Mouse (Mus musculus) lung, adult 10 weeks (tissue): Measurements from ENCODE around the gene Rnasel. TPM values are rescaled to one million over a fixed set of nuclear protein-coding genes. Genes with fewer than 3 reads are reported as not detected.

ENCODE experiments used
- polyA plus RNA-seq: library from polyadenylated mRNA; stranded (reverse); fragments of 350-450 nt; fragmentation: Illumina TruSeq; extraction: RNeasy Lipid Tissue Mini Kit (QIAGEN cat#74804); gene quantifications from one replicate; pipeline ENCODE4 v1.2.3, GENCODE M21; 2014; ENCODE audit warnings: low read depth, low replicate concordance; ENCODE audit not compliant: insufficient read depth

The Rnasel gene
- 10.2 TPM for polyA plus RNA-seq

DNA sequence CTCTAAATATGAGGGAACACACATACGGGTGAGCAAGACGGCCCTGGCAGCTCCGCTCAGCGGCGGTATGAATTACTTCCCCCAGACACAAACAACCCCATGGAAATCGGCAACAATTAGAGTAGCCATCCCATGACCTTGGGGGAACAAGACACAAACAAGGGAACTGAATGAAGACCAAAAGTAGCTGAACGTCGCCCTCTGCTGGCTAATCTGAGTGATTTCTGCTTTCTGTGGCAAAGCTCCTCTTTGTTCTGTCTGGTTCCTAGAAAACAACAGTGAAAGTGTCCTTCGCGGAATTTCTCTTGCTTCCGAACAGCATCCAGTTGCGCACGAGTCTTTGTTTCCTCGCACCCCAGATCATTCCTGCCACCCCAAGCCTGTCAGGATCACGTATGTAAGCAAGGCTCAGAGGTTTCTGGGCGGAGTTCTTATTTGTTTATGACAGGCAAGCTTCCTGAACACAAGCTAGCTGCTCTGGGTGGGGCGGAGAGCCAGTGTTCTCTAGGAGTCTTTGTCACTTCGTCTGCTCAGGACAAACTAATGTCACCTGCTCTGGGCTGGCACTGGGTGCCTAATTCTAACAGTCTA is at the start of gene Rnasel:
Gene Rnasel (plus strand): TSS at position 216 of the 591 bp plus-strand sequence.

DNA sequence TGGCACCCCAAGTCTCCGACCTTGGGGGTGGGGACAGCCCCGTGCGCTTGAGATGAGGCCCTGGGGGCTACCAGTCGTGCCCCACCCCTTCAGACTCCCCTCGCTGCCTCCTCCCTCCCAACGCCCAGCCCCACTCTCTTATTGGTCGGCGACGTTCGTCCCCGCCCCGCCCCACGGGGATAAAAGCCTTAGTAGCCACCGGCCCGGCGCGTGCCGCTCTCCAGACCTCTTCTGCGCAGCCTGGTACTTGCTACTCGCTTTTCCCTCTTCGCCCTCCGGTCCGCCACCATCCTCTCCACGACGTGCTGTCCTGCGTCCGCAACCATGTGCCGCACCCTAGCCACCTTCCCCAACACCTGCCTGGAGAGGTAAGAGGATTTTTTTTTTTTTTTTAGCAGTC is 9.1 kb upstream of the Rnasel start, which contains the start of gene Rgs16:
Gene Rgs16 (plus strand): TSS at position 205 of the 400 bp plus-strand sequence.

Other genes with a start within 250 kb of the Rnasel start
- 2.3 TPM for gene Npl, start 199.4 kb upstream of the Rnasel start, polyA plus RNA-seq
- not detected for gene Rgs8, start 96.4 kb upstream of the Rnasel start, polyA plus RNA-seq
- 1.0 TPM for gene Rgs16, start 9.1 kb upstream of the Rnasel start, polyA plus RNA-seq
- not detected for gene Rgsl1, start 94.7 kb downstream of the Rnasel start, polyA plus RNA-seq
- gene Teddm1b, start 124.9 kb downstream of the Rnasel start, polyA plus RNA-seq: not detected
- not detected for gene Teddm1a, start 142.3 kb downstream of the Rnasel start, polyA plus RNA-seq
- gene Glul, start 150.5 kb downstream of the Rnasel start, polyA plus RNA-seq: 176 TPM
- gene Teddm2, start 150.8 kb downstream of the Rnasel start, polyA plus RNA-seq: 0.19 TPM